Mouse (Mus musculus) liver, embryonic 14.5 days (tissue): ENCODE results near the gene Mfsd7a. TPM values are rescaled to one million over a fixed set of nuclear protein-coding genes. Genes with fewer than 3 reads are reported as not detected.
A peak's percentile ranks its signal among the peaks of the same experiment; 100 is the strongest.

Source experiments
- ATAC-seq: fragments of 200-750 bp; cut with Nextera tagmentation; 2 replicates; pipeline ENCODE4 v1.8.0; 2017; ENCODE audit warnings: moderate number of reproducible peaks, mild to moderate bottlenecking, moderate library complexity; ENCODE audit not compliant: insufficient read depth
- DNase-seq, 3 experiments: peaks; one replicate each; pipeline ENCODE4 v3.0.0-alpha.2; 2012 to 2013; ENCODE audit warnings: low read depth in 3 of 3, low spot score in 3 of 3
- H3K27ac ChIP-seq: fragments of 300-500 bp; sonication (generic); 2 replicates; pipeline ENCODE4 v1.5.1; 2014; ENCODE audit warnings: moderate library complexity, mild to moderate bottlenecking, control low read depth, inconsistent platforms
- H3K27me3 ChIP-seq: fragments of 300-500 bp; sonication (generic); 2 replicates; pipeline ENCODE4 v1.6.1; 2014; ENCODE audit warnings: mild to moderate bottlenecking, low read length, moderate library complexity; ENCODE audit not compliant: control insufficient read depth, insufficient read depth
- H3K36me3 ChIP-seq: fragments of 300-500 bp; sonication (generic); replicated peaks from 2 replicates; pipeline ENCODE4 v1.6.1; 2014; ENCODE audit warnings: low read depth; ENCODE audit not compliant: control insufficient read depth, insufficient read depth
- H3K4me1 ChIP-seq, 2 experiments: fragments of 200-500 bp in 1 of 2; fragments of 300-500 bp in 1 of 2; sonication (generic) in 1 of 2; replicated peaks; 2 replicates each; pipeline ENCODE4 v1.6.1; 2012 to 2014; ENCODE audit warnings: antibody characterized with exemption in 1 of 2, inconsistent platforms in 1 of 2, low read length in 1 of 2; ENCODE audit not compliant: control insufficient read depth in 2 of 2, insufficient read depth in 2 of 2
- H3K4me2 ChIP-seq: fragments of 300-500 bp; sonication (generic); 2 replicates; pipeline ENCODE4 v1.6.1; 2014; ENCODE audit warnings: low read depth, mild to moderate bottlenecking, control low read depth, moderate library complexity
- H3K4me3 ChIP-seq, 2 experiments: fragments of 200-500 bp in 1 of 2; fragments of 300-500 bp in 1 of 2; sonication (generic) in 1 of 2; 2 replicates each; pipeline ENCODE4 v1.5.1; 2012 to 2014; ENCODE audit warnings: low read depth in 2 of 2, low read length in 2 of 2, mild to moderate bottlenecking in 2 of 2, control low read depth in 1 of 2, inconsistent platforms in 1 of 2, moderate library complexity in 1 of 2; ENCODE audit not compliant: insufficient read depth in 1 of 2
- H3K9ac ChIP-seq: fragments of 300-500 bp; sonication (generic); replicated peaks from 2 replicates; pipeline ENCODE4 v1.6.1; 2014; ENCODE audit warnings: mild to moderate bottlenecking, control low read depth, moderate library complexity
- H3K9me3 ChIP-seq: fragments of 300-500 bp; sonication (generic); 2 replicates; pipeline ENCODE4 v1.6.1; 2016; ENCODE audit warnings: low read length, mixed read lengths; ENCODE audit not compliant: control insufficient read depth
- CTCF ChIP-seq: IDR thresholded peaks from 2 replicates; pipeline ENCODE4 v1.5.1; 2016; ENCODE audit warnings: antibody characterized with exemption, low read depth, control low read depth
- EP300 ChIP-seq: IDR thresholded peaks from 2 replicates; pipeline ENCODE4 v1.6.1; 2016; ENCODE audit warnings: antibody characterized with exemption, low read depth
- WGBS: fragments of 180-500 bp; shearing (Covaris S2); extraction: QIAGEN DNeasy Blood & Tissue Kit; methylation state at CpG from one replicate; pipeline ENCODE4 v1.1.7; 2014; ENCODE audit not compliant: insufficient replicate concordance; 5-methylcytosine and 5-hydroxymethylcytosine counted together
- polyA plus RNA-seq, 2 experiments: library from polyadenylated mRNA; depleted of rRNA in 1 of 2; stranded (reverse) in 1 of 2; unstranded in 1 of 2; fragments of >200 nt; fragmentation: Nextera tagmentation in 1 of 2; extraction: Ambion mirVana in 1 of 2; gene quantifications; 2 replicates each; pipeline versions ENCODE4 v1.2.1 to v1.2.3; 2012 to 2014

Mfsd7a gene
- polyA plus RNA-seq, 2 experiments: 0.09 to 0.32 TPM

DNA sequence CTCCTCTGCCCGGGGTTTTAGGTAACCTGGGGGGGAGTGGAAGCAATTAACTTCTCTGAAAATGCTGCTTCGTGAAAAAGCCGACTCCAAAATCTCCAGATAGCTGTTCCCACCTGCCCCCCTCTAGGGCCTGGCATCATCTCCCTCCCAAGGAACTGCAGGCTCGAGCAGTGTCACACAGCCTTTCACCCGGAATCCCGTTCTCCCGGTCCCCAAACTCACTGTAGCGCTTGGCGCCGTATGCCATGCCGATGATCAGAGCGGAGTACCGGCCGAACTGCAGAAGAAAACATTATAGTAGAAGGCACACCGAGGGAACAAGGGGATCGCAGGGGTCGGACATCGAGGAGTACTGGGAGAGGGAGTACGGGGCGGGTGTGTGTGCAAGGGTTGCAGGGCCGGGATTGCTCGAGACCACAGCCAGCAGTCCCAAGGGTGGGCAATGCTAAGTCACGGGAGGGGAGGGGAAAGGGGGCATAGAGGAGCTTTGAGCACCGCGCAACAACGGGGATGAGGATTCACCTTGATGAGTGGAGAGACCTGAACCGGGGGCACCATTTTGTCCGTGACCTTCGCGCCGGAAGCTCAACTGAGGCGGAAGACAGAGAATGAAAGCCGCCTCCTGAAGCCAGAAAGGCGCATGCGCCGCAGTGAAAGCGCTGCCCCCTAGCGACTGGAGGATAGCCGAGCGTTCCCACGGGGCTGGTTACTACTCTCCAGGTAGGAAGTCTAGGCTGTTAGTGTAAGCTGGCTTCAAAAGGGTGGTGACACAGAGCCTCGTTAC lies 14.7 kb downstream of the Mfsd7a start, which contains the start of gene Atp5k:
Gene Atp5k (minus strand): TSS at position 645 of the 784 bp plus-strand sequence.
- no peak for TF ChIP-seq EP300
- TF ChIP-seq CTCF: peak; percentile 99
- under 1% methylated on average over 42 of the region's 42 CpGs for WGBS
- Histone ChIP-seq H3K9ac (peak within 1 kb of the TSS; percentile 88), H3K27me3 (no peaks in the 10 kb centered on the region), H3K27ac (no peak within 1 kb of the TSS), H3K9me3 (no peaks in the 10 kb centered on the region), H3K4me1 (peaks cover 8 to 10% of the 10 kb centered on the region in 2 experiments), H3K4me3 (peak within 1 kb of the TSS; percentile 87 to 96), H3K36me3 (peaks cover 17% of the 10 kb centered on the region), H3K4me2 (peak within 1 kb of the TSS; percentile 81)
- DNase-seq: peak; percentile 84 to 88 (median 84)
- ATAC-seq: peak; percentile 86

DNA sequence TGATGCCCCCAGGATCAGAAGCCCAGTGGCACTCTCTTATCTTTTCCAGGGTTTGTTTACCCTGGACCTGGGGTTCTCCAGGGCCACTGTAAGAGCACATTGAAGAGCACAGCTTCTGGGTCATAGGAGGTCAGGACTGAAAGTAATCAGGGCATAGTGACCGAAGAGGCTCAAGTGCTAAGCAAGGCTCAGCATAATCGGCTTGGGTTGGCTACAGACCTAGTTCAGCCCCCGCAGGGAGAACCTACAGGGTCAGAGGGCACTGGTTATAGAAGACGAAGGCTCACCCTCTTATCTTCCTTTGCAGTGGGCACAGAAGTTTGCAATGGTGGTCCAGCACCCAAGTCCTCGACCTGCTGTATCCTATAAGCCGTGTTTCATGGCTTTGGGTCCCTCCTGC lies 17.5 kb downstream of the Mfsd7a start:
- Histone ChIP-seq H3K9me3 (no peaks in the 10 kb centered on the region), H3K9ac (no peak overlapping the region), H3K4me1 (peaks cover 8 to 10% of the 10 kb centered on the region in 2 experiments), H3K27ac (no peak overlapping the region), H3K4me3 (no peak overlapping the region), H3K36me3 (peaks cover 17% of the 10 kb centered on the region), H3K4me2 (no peak overlapping the region), H3K27me3 (no peaks in the 10 kb centered on the region)
- ATAC-seq: no peak
- DNase-seq: no peak
- TF ChIP-seq CTCF: no peak
- WGBS: 75% methylated on average over 6 of the region's 6 CpGs

DNA sequence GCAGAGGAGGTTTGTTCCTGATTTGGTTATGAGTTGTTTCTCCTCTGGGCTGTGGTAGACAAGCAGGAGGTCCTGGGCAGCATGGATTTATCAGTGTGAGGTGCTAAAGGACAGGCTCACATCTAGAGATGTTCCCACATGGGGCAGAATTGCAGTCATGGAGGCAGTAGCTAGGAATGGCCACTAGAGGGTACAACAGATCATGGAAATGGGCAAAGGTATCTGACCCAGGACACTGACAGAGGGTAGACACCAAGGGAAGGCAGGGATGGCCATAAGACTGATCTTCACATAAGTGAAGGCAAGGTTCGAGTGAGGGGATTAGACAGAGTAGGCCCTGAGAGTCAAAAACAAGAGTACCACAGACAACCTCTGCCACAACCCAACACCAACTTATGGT lies 21.5 kb downstream of the Mfsd7a start:
- Histone ChIP-seq H3K27ac (no peak overlapping the region), H3K4me2 (no peak overlapping the region), H3K9ac (no peak overlapping the region), H3K4me3 (no peak overlapping the region), H3K27me3 (no peaks in the 10 kb centered on the region), H3K9me3 (no peaks in the 10 kb centered on the region), H3K4me1 (peaks cover 10 to 20% of the 10 kb centered on the region in 2 experiments), H3K36me3 (peaks cover 13% of the 10 kb centered on the region)
- TF ChIP-seq EP300 (no peak), CTCF (peak; percentile 91)
- 35% methylated on average over 1 of the region's 1 CpGs for WGBS
- DNase-seq (no peak), ATAC-seq (0 out of 2 replicates have a peak, but pooled peaks have one; percentile 24)

DNA sequence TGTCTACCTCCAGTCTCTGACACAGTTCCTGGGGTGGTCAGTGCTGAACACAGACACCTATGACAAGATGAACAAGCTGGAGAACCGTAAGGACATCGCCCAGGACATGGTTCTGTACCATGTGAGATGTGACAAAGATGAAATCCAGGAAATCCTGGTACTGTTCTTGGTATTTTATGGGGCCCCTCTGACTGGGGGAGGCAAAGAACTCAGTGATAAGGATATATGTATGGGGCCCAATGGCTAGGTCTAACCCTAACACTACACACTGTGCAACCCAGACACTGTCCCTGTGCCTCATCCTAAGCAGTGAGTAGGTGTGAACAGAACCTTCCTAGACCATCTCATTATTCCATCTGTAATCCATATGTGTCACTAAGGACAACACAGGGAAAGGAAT lies 25.3 kb downstream of the Mfsd7a start:
- ATAC-seq (peak; percentile 69), DNase-seq (no peak)
- Histone ChIP-seq H3K9ac (no peak overlapping the region), H3K4me2 (peak overlapping the region; percentile 13; the same call in 1 of the 2 replicates), H3K27me3 (no peaks in the 10 kb centered on the region), H3K9me3 (no peaks in the 10 kb centered on the region), H3K27ac (no peak overlapping the region), H3K36me3 (no peaks in the 10 kb centered on the region), H3K4me3 (no peak overlapping the region), H3K4me1 (peaks cover 10 to 22% of the 10 kb centered on the region in 2 experiments)
- WGBS: 49% methylated on average over 2 of the region's 2 CpGs
- no peak for TF ChIP-seq CTCF
- TF ChIP-seq EP300: no peak

DNA sequence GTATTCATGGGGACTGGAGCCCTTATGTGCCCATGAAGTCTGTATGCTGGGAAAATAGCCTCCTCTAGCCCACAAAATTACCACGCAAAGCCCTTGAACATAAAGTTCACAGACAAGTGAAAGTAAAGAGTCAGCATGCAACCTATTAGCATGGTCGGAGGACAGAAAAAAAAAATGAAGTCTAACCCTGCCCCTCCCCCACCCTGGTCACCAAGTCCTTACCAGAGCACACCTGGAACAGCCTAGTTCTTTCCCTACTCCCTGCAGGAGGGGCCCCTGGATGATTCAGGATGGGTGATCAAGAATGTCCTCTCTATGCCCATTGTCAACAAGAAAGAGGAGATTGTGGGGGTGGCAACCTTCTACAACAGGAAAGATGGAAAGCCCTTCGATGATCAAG lies 25.9 kb downstream of the Mfsd7a start:
- TF ChIP-seq EP300 (no peak), CTCF (no peak)
- ATAC-seq (no peak), DNase-seq (no peak)
- Histone ChIP-seq H3K4me3 (no peak overlapping the region), H3K4me2 (no peak overlapping the region), H3K4me1 (peaks cover 10 to 22% of the 10 kb centered on the region in 2 experiments), H3K27ac (no peak overlapping the region), H3K9ac (no peak overlapping the region), H3K36me3 (no peaks in the 10 kb centered on the region), H3K9me3 (no peaks in the 10 kb centered on the region), H3K27me3 (no peaks in the 10 kb centered on the region)
- WGBS: 67% methylated on average over 3 of the region's 3 CpGs
